Mouse (Mus musculus): ENCODE measurements around the gene Med12l. TPM values are rescaled to one million over a fixed set of nuclear protein-coding genes. Genes with fewer than 3 reads are reported as not detected.

Med12l gene
- polyA plus RNA-seq, 1 experiment from 2014 or later, result 4.5 TPM

- ATAC-seq, result no peak
- no peaks in the 10 kb centered on the region for H3K36me3 ChIP-seq (ENCODE audit: control insufficient read depth, insufficient read depth, low read length)
- no peak overlapping the region for H3K4me2 ChIP-seq (ENCODE audit: low read length)
- H3K27me3 ChIP-seq (ENCODE audit: control insufficient read depth, insufficient read depth, low read depth, low read length), result no peaks in the 10 kb centered on the region
- H3K9ac ChIP-seq (ENCODE audit: low read depth, low read length), result no peak overlapping the region
- 80% methylated on average over 2 of the region's 2 CpGs for WGBS
- H3K9me3 ChIP-seq (replicated peaks; ENCODE audit: control insufficient read depth, low read length, poor library complexity, severe bottlenecking), result no peaks in the 10 kb centered on the region
- no peak overlapping the region for H3K27ac ChIP-seq (ENCODE audit: low read length)
- H3K4me1 ChIP-seq (ENCODE audit: control insufficient read depth, insufficient read depth, low read length), result no peaks in the 10 kb centered on the region
- no peak overlapping the region for H3K4me3 ChIP-seq (ENCODE audit: low read depth, low read length)
Measured at GRCm38 (mm10) chr3:59154888-59155287, 149.3 kb downstream of the Med12l start.

- H3K4me3 ChIP-seq (ENCODE audit: low read depth, low read length), result no peak overlapping the region
- no peak overlapping the region for H3K27ac ChIP-seq (ENCODE audit: low read length)
- no peaks in the 10 kb centered on the region for H3K4me1 ChIP-seq (ENCODE audit: control insufficient read depth, insufficient read depth, low read length)
- no peak overlapping the region for H3K4me2 ChIP-seq (ENCODE audit: low read length)
- no peak overlapping the region for H3K9ac ChIP-seq (ENCODE audit: low read depth, low read length)
- 91% methylated on average over 6 of the region's 6 CpGs for WGBS
- H3K36me3 ChIP-seq (ENCODE audit: control insufficient read depth, insufficient read depth, low read length), result no peaks in the 10 kb centered on the region
- H3K9me3 ChIP-seq (replicated peaks; ENCODE audit: control insufficient read depth, low read length, poor library complexity, severe bottlenecking), result no peaks in the 10 kb centered on the region
- no peaks in the 10 kb centered on the region for H3K27me3 ChIP-seq (ENCODE audit: control insufficient read depth, insufficient read depth, low read depth, low read length)
- no peak for ATAC-seq
Measured at GRCm38 (mm10) chr3:59155404-59155803, 149.8 kb downstream of the Med12l start.

GRCm38 (mm10) chr3:59157048-59157447 is 151.4 kb downstream of the Med12l start:
- H3K27me3 ChIP-seq (ENCODE audit: control insufficient read depth, insufficient read depth, low read depth, low read length), result no peaks in the 10 kb centered on the region
- no peak overlapping the region for H3K4me2 ChIP-seq (ENCODE audit: low read length)
- no peak for ATAC-seq
- no peak overlapping the region for H3K27ac ChIP-seq (ENCODE audit: low read length)
- H3K9ac ChIP-seq (ENCODE audit: low read depth, low read length), result no peak overlapping the region
- H3K36me3 ChIP-seq (ENCODE audit: control insufficient read depth, insufficient read depth, low read length), result no peaks in the 10 kb centered on the region
- no peak overlapping the region for H3K4me3 ChIP-seq (ENCODE audit: low read depth, low read length)
- H3K4me1 ChIP-seq (ENCODE audit: control insufficient read depth, insufficient read depth, low read length), result no peaks in the 10 kb centered on the region
- no peaks in the 10 kb centered on the region for H3K9me3 ChIP-seq (replicated peaks; ENCODE audit: control insufficient read depth, low read length, poor library complexity, severe bottlenecking)
- WGBS, result 97% methylated on average over 5 of the region's 5 CpGs

- Histone ChIP-seq H3K4me1 (ENCODE audit: control insufficient read depth, insufficient read depth, low read length) (no peaks in the 10 kb centered on the region), H3K27me3 (ENCODE audit: control insufficient read depth, insufficient read depth, low read depth, low read length) (no peaks in the 10 kb centered on the region), H3K4me3 (ENCODE audit: low read depth, low read length) (no peak overlapping the region), H3K9me3 (replicated peaks; ENCODE audit: control insufficient read depth, low read length, poor library complexity, severe bottlenecking) (no peaks in the 10 kb centered on the region), H3K9ac (ENCODE audit: low read depth, low read length) (no peak overlapping the region), H3K36me3 (ENCODE audit: control insufficient read depth, insufficient read depth, low read length) (no peaks in the 10 kb centered on the region), H3K4me2 (ENCODE audit: low read length) (no peak overlapping the region), H3K27ac (ENCODE audit: low read length) (no peak overlapping the region)
- ATAC-seq, result no peak
- WGBS, result 94% methylated on average over 1 of the region's 1 CpGs
Measured at GRCm38 (mm10) chr3:59160465-59160864, 154.8 kb downstream of the Med12l start.

GRCm38 (mm10) chr3:59167417-59168054 is 161.9 kb downstream of the Med12l start:
- H3K36me3 ChIP-seq (ENCODE audit: control insufficient read depth, insufficient read depth, low read length), result no peaks in the 10 kb centered on the region
- no peak for ATAC-seq
- no peak overlapping the region for H3K9ac ChIP-seq (ENCODE audit: low read depth, low read length)
- H3K4me2 ChIP-seq (ENCODE audit: low read length), result no peak overlapping the region
- 94% methylated on average over 2 of the region's 2 CpGs for WGBS
- H3K4me1 ChIP-seq (ENCODE audit: control insufficient read depth, insufficient read depth, low read length), result no peaks in the 10 kb centered on the region
- H3K9me3 ChIP-seq (replicated peaks; ENCODE audit: control insufficient read depth, low read length, poor library complexity, severe bottlenecking), result no peaks in the 10 kb centered on the region
- H3K4me3 ChIP-seq (ENCODE audit: low read depth, low read length), result no peak overlapping the region
- H3K27me3 ChIP-seq (ENCODE audit: control insufficient read depth, insufficient read depth, low read depth, low read length), result no peaks in the 10 kb centered on the region
- no peak overlapping the region for H3K27ac ChIP-seq (ENCODE audit: low read length)

- no peak for ATAC-seq
- 94% methylated on average over 6 of the region's 6 CpGs for WGBS
Measured at GRCm38 (mm10) chr3:59168476-59168875, 162.9 kb downstream of the Med12l start.

GRCm38 (mm10) chr3:59169215-59169614 is 163.6 kb downstream of the Med12l start:
- H3K4me3 ChIP-seq (ENCODE audit: low read depth, low read length), result no peak overlapping the region
- no peaks in the 10 kb centered on the region for H3K36me3 ChIP-seq (ENCODE audit: control insufficient read depth, insufficient read depth, low read length)
- H3K9me3 ChIP-seq (replicated peaks; ENCODE audit: control insufficient read depth, low read length, poor library complexity, severe bottlenecking), result no peaks in the 10 kb centered on the region
- no peaks in the 10 kb centered on the region for H3K4me1 ChIP-seq (ENCODE audit: control insufficient read depth, insufficient read depth, low read length)
- H3K27me3 ChIP-seq (ENCODE audit: control insufficient read depth, insufficient read depth, low read depth, low read length), result no peaks in the 10 kb centered on the region
- 84% methylated on average over 4 of the region's 4 CpGs for WGBS
- H3K27ac ChIP-seq (ENCODE audit: low read length), result no peak overlapping the region
- no peak overlapping the region for H3K4me2 ChIP-seq (ENCODE audit: low read length)
- H3K9ac ChIP-seq (ENCODE audit: low read depth, low read length), result no peak overlapping the region
- no peak for ATAC-seq

More at GRCm38 (mm10) chr3:59168476-59168875, 162.9 kb downstream of the Med12l start:
- Histone ChIP-seq H3K9me3 (replicated peaks; ENCODE audit: control insufficient read depth, low read length, poor library complexity, severe bottlenecking) (no peaks in the 10 kb centered on the region), H3K36me3 (ENCODE audit: control insufficient read depth, insufficient read depth, low read length) (no peaks in the 10 kb centered on the region), H3K4me3 (ENCODE audit: low read depth, low read length) (no peak overlapping the region), H3K4me1 (ENCODE audit: control insufficient read depth, insufficient read depth, low read length) (no peaks in the 10 kb centered on the region), H3K27ac (ENCODE audit: low read length) (no peak overlapping the region), H3K27me3 (ENCODE audit: control insufficient read depth, insufficient read depth, low read depth, low read length) (no peaks in the 10 kb centered on the region), H3K4me2 (ENCODE audit: low read length) (no peak overlapping the region), H3K9ac (ENCODE audit: low read depth, low read length) (no peak overlapping the region)

GRCm38 (mm10) chr3:59169921-59170627 is 164.4 kb downstream of the Med12l start:
- Histone ChIP-seq H3K4me2 (ENCODE audit: low read length) (no peak overlapping the region), H3K4me3 (ENCODE audit: low read depth, low read length) (no peak overlapping the region), H3K9ac (ENCODE audit: low read depth, low read length) (no peak overlapping the region), H3K27ac (ENCODE audit: low read length) (no peak overlapping the region), H3K36me3 (ENCODE audit: control insufficient read depth, insufficient read depth, low read length) (no peaks in the 10 kb centered on the region), H3K27me3 (ENCODE audit: control insufficient read depth, insufficient read depth, low read depth, low read length) (no peaks in the 10 kb centered on the region), H3K9me3 (replicated peaks; ENCODE audit: control insufficient read depth, low read length, poor library complexity, severe bottlenecking) (no peaks in the 10 kb centered on the region), H3K4me1 (ENCODE audit: control insufficient read depth, insufficient read depth, low read length) (no peaks in the 10 kb centered on the region)
- no peak for ATAC-seq
- WGBS, result 62% methylated on average over 2 of the region's 2 CpGs

GRCm38 (mm10) chr3:59174426-59175154 is 169.0 kb downstream of the Med12l start:
- H3K27ac ChIP-seq (ENCODE audit: low read length), result no peak overlapping the region
- no peak overlapping the region for H3K4me2 ChIP-seq (ENCODE audit: low read length)
- H3K4me1 ChIP-seq (ENCODE audit: control insufficient read depth, insufficient read depth, low read length), result no peaks in the 10 kb centered on the region
- no peak overlapping the region for H3K9ac ChIP-seq (ENCODE audit: low read depth, low read length)
- H3K36me3 ChIP-seq (ENCODE audit: control insufficient read depth, insufficient read depth, low read length), result no peaks in the 10 kb centered on the region
- ATAC-seq, result no peak
- H3K9me3 ChIP-seq (replicated peaks; ENCODE audit: control insufficient read depth, low read length, poor library complexity, severe bottlenecking), result no peaks in the 10 kb centered on the region
- no peak overlapping the region for H3K4me3 ChIP-seq (ENCODE audit: low read depth, low read length)
- 88% methylated on average over 6 of the region's 6 CpGs for WGBS
- H3K27me3 ChIP-seq (ENCODE audit: control insufficient read depth, insufficient read depth, low read depth, low read length), result no peaks in the 10 kb centered on the region

Data from midbrain, embryonic 16.5 days (tissue).